Mouse (Mus musculus) urinary bladder, postnatal 14 days (tissue): ENCODE measurements around the gene Heatr5b.

Source experiments
- DNase-seq: peaks from one replicate; pipeline ENCODE4 v3.0.0; 2021; ENCODE audit warnings: low spot score

The Heatr5b gene

GRCm38 (mm10) chr17:78767546-78767945 lies 67.6 kb downstream of the Heatr5b start:
- no peak for DNase-seq

DNA sequence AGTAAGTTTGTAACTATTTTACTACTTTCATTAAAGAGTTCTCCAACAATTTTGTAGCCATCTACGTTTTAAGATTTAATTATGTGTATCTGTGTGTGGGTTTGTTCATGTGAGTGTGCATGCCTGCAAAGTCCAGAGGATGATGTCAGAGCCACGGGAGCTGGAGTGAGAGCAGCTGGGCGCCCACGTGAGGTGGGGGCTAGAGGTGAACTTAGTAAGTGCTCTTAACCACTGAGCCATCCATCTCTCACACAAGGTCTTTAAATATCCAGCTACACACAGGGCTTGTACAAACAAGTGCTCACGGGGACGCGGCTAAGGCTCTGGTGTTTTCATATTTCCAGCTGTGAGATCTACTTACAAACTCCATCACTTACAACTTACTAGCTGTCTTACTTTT lies 69.1 kb downstream of the Heatr5b start:
- no peak for DNase-seq

- no peak for DNase-seq
Observed at GRCm38 (mm10) chr17:78763272-78763671, 71.9 kb downstream of the Heatr5b start.

- no peak for DNase-seq
Observed at GRCm38 (mm10) chr17:78752938-78753655, 82.1 kb downstream of the Heatr5b start.

DNA sequence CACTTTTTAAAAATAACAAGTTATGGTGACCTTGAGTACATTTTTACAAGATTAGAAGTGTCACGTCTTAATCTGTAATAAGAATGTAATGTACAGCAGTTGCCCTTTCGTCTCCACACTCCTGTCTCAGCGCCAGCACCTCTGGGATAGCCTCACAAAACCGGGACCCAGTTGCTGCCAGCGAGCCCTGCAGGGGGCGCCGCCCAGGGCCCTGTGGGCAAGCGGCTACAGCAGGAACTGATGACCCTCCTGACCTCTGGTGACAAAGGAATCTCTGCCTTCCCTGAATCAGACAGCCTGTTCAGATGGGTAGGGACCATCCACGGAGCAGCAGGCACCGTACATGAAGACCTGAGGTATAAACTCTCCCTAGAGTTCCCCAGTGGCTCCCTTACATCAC lies 83.1 kb downstream of the Heatr5b start:
- DNase-seq = no peak

DNA sequence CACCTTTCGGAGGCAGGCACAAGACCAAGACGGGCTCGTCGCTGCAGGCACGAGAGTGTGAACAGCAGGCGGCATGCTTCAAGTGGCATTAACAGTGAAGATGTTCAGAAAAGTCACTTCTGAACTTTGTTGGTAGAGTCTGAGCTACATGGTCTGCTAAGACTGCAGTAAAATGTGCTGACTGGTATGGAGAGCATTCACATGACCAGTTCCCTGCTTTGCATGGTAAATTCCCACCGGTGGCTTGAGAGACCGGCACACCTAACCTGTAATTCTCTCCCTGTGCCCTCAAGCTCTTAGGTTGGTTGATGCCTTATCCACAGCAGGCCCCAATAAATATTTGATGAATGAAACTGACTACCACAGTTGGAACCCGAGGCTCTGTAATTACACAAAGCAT lies 86.7 kb downstream of the Heatr5b start:
- no peak for DNase-seq

DNA sequence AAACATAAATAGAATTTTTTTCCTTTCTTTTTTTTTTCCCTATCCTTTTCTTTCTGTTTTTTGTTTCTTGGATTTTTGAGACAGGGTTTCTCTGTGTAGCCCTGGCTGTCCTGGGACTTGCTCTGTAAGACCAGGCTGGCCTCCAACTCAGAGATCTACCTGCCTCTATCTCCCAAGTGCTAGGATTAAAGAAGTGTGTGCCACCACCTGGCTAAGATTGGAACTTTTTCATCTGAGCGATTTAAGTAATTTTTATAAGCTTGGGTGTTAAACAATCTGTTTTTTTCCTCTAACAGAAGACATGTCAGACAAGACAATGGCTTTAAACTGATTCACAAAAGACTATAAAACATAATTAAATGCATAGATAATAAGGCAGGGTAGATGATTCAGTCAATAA lies 96.7 kb downstream of the Heatr5b start:
- no peak for DNase-seq

DNA sequence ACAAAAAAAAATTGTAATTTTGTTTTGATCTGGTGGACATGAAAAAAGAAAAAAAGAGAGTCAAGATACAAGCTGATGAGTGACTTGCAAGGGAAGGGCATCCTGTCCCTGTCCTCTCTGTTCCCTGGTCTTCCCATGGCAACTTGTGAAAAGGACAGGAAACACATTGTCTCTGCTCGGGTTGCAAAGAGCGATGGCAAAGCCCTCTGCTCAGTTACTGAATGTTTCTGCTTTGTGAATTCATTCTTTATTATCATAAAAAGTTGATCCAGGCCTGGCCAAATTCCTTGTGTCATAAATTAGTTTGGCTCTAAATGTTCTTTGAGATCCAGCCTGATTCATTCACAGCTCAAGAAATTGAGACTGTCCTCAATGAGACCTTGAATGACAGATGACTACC lies 97.4 kb downstream of the Heatr5b start:
- no peak for DNase-seq

GRCm38 (mm10) chr17:78737096-78737495 lies 98.1 kb downstream of the Heatr5b start, which contains the start of gene Strn:
TSS of gene Strn (minus strand) at chr17:78737196.
- DNase-seq = no peak

DNA sequence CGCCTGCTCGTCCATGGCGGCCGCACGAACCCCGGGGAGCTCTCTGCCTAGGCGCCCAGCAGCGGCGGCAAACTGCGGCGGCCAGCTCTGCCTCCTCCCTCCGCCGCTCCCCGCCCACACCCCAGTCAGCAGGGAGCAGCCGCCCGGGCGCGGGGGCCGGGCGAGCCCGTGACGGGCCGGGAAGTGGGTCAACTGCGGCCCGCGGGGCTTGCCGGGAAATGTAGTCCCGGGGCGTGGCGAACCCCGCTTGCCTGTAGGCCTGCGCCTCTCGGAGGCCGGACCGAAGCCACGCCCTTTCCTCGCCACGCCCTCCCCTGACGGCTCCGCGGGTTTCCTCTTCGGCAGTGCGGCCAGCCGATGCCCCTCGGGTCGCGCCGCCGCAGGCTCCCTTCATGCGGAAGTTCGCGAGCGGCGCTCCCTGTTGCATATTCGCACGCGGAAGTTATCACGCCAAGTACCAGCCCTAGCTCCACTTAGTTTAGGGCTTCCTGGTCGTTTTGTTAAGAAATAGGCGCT lies 98.6 kb downstream of the Heatr5b start:
- DNase-seq = peak; percentile 100

GRCm38 (mm10) chr17:78735731-78736472 lies 99.3 kb downstream of the Heatr5b start:
- no peak for DNase-seq

- no peak for DNase-seq
Observed at GRCm38 (mm10) chr17:78734806-78735205, 100.4 kb downstream of the Heatr5b start.

GRCm38 (mm10) chr17:78732056-78732455 lies 103.1 kb downstream of the Heatr5b start:
- no peak for DNase-seq

- DNase-seq = peak; percentile 6
Observed at GRCm38 (mm10) chr17:78726746-78727449, 108.3 kb downstream of the Heatr5b start.

GRCm38 (mm10) chr17:78724461-78725055 lies 110.6 kb downstream of the Heatr5b start:
- DNase-seq = no peak

DNA sequence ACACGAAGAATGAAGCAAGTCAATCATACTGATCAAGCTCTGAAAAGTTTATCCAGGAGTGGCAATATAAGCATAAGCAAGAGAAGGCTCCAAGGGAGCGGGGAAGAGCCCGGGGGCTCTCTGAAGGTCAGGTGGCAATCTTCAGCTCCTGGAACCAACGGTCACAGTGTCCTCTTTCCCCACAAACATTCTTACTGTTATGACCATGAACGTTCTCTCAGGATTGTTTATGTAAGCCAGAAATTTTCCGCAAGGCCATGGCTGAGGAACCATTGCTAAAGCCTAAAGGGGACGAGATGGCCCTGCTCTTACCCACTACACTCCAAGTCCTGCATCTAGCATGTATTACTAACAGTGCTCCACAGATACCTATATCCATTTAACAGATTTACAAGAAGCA lies 113.5 kb downstream of the Heatr5b start:
- DNase-seq = no peak

GRCm38 (mm10) chr17:78719086-78719485 lies 116.1 kb downstream of the Heatr5b start:
- DNase-seq = no peak

DNA sequence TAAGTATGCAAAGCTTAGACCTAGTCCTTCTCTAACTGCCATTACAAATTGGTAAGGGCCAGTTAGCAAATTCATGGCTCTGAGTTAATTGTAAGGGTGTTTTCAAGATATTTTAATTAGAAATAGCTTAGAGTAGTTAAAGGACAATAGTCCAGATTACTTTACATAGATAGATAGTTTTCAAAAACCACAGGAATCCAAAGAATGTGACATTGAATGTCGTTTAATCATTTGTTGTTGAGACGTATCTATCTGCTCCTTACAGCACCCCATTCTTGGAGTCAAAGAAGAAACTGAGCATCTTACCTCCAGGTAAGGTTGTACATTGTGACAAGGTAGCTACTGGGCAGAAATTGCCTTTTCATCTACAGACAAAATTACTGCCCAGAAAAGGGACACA lies 124.9 kb downstream of the Heatr5b start:
- no peak for DNase-seq

DNA sequence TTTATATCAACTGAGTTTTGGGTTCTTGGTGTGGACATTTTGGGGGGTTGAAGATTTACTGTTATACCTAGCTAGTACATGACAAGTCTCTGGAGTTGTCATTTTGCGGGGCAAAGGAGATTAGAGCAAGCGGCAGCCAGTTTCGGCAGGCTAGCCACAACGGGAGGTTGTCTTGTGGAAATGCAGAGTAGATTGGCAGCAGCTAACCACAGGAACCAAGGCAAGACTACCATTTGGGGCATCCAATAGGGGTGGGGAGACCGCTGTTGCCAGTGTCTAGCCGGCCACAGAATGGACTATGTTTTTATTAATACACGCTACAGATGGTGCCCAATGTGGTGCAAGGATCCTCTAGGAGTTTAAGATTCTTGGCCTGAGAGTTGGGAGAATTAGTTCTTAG lies 126.7 kb downstream of the Heatr5b start:
- DNase-seq = no peak

GRCm38 (mm10) chr17:78702988-78703387 lies 132.2 kb downstream of the Heatr5b start:
- no peak for DNase-seq
